Mouse (Mus musculus): Measurements from ENCODE around the gene Fgfr2. TPM values are rescaled to one million over a fixed set of nuclear protein-coding genes. Genes with fewer than 3 reads are reported as not detected.

The Fgfr2 gene
- polyA plus RNA-seq, 1 experiment from 2014 or later = 17.2 TPM

- WGBS = 79% methylated on average over 10 of the region's 10 CpGs
- H3K4me2 ChIP-seq = no peak overlapping the region
- no peak overlapping the region for H3K27ac ChIP-seq
- H3K4me1 ChIP-seq (replicated peaks) = no peaks in the 10 kb centered on the region
- no peak overlapping the region for H3K4me3 ChIP-seq
- no peaks in the 10 kb centered on the region for H3K27me3 ChIP-seq
- H3K9me3 ChIP-seq (replicated peaks) = no peaks in the 10 kb centered on the region
- H3K36me3 ChIP-seq = no peaks in the 10 kb centered on the region
- ATAC-seq (replicated peaks; ENCODE audit: insufficient number of reproducible peaks, insufficient read depth, low FRiP score, low read depth) = no peak
- no peak overlapping the region for H3K9ac ChIP-seq
Measured at GRCm38 (mm10) chr7:131788595-131789206, 1334.4 kb downstream of the Fgfr2 start.

GRCm38 (mm10) chr7:131785721-131786120, 1337.4 kb downstream of the Fgfr2 start:
- Histone ChIP-seq H3K36me3 (no peaks in the 10 kb centered on the region), H3K9me3 (replicated peaks) (no peaks in the 10 kb centered on the region), H3K4me3 (no peak overlapping the region), H3K27ac (no peak overlapping the region), H3K27me3 (no peaks in the 10 kb centered on the region), H3K4me2 (no peak overlapping the region), H3K9ac (no peak overlapping the region), H3K4me1 (replicated peaks) (no peaks in the 10 kb centered on the region)
- 83% methylated on average over 3 of the region's 3 CpGs for WGBS
- ATAC-seq (replicated peaks; ENCODE audit: insufficient number of reproducible peaks, insufficient read depth, low FRiP score, low read depth) = no peak

GRCm38 (mm10) chr7:131778271-131778985, 1344.7 kb downstream of the Fgfr2 start:
- Histone ChIP-seq H3K27me3 (peaks cover 5% of the 10 kb centered on the region; the same call in 1 of the 2 replicates), H3K9me3 (replicated peaks) (no peaks in the 10 kb centered on the region), H3K4me2 (no peak overlapping the region), H3K9ac (no peak overlapping the region), H3K27ac (no peak overlapping the region), H3K4me1 (replicated peaks) (no peaks in the 10 kb centered on the region), H3K36me3 (no peaks in the 10 kb centered on the region), H3K4me3 (no peak overlapping the region)
- WGBS = 81% methylated on average over 24 of the region's 24 CpGs
- no peak for ATAC-seq (replicated peaks; ENCODE audit: insufficient number of reproducible peaks, insufficient read depth, low FRiP score, low read depth)

GRCm38 (mm10) chr7:131777461-131778270, 1345.5 kb downstream of the Fgfr2 start:
- Histone ChIP-seq H3K4me2 (no peak overlapping the region), H3K4me1 (replicated peaks) (no peaks in the 10 kb centered on the region)
- WGBS = 54% methylated on average over 10 of the region's 10 CpGs

GRCm38 (mm10) chr7:131776191-131776752, 1346.9 kb downstream of the Fgfr2 start:
- H3K27me3 ChIP-seq = peaks cover 5% of the 10 kb centered on the region; the same call in 1 of the 2 replicates
- ATAC-seq (replicated peaks; ENCODE audit: insufficient number of reproducible peaks, insufficient read depth, low FRiP score, low read depth) = no peak
- no peak overlapping the region for H3K9ac ChIP-seq
- no peak overlapping the region for H3K4me2 ChIP-seq
- no peak overlapping the region for H3K27ac ChIP-seq
- H3K9me3 ChIP-seq (replicated peaks) = no peaks in the 10 kb centered on the region
- no peaks in the 10 kb centered on the region for H3K36me3 ChIP-seq
- 73% methylated on average over 16 of the region's 16 CpGs for WGBS
- no peak overlapping the region for H3K4me3 ChIP-seq
- H3K4me1 ChIP-seq (replicated peaks) = no peaks in the 10 kb centered on the region

More at GRCm38 (mm10) chr7:131777461-131778270, 1345.5 kb downstream of the Fgfr2 start:
- no peaks in the 10 kb centered on the region for H3K9me3 ChIP-seq (replicated peaks)
- peaks cover 5% of the 10 kb centered on the region; the same call in 1 of the 2 replicates for H3K27me3 ChIP-seq
- no peak overlapping the region for H3K4me3 ChIP-seq
- ATAC-seq (replicated peaks; ENCODE audit: insufficient number of reproducible peaks, insufficient read depth, low FRiP score, low read depth) = no peak
- no peak overlapping the region for H3K27ac ChIP-seq
- H3K36me3 ChIP-seq = no peaks in the 10 kb centered on the region
- no peak overlapping the region for H3K9ac ChIP-seq

- H3K4me3 ChIP-seq = no peak overlapping the region
- 95% methylated on average over 3 of the region's 3 CpGs for WGBS
- ATAC-seq (replicated peaks; ENCODE audit: insufficient number of reproducible peaks, insufficient read depth, low FRiP score, low read depth) = no peak
- no peaks in the 10 kb centered on the region for H3K36me3 ChIP-seq
- no peaks in the 10 kb centered on the region for H3K27me3 ChIP-seq
- no peak overlapping the region for H3K27ac ChIP-seq
- no peaks in the 10 kb centered on the region; the same call in 1 of the 2 replicates for H3K9me3 ChIP-seq (replicated peaks)
- no peak overlapping the region for H3K9ac ChIP-seq
- no peaks in the 10 kb centered on the region for H3K4me1 ChIP-seq (replicated peaks)
- H3K4me2 ChIP-seq = no peak overlapping the region
Measured at GRCm38 (mm10) chr7:131757922-131758321, 1365.2 kb downstream of the Fgfr2 start.

GRCm38 (mm10) chr7:131747152-131748010, 1375.8 kb downstream of the Fgfr2 start:
- Histone ChIP-seq H3K4me3 (no peak overlapping the region), H3K4me1 (replicated peaks) (no peaks in the 10 kb centered on the region), H3K36me3 (no peaks in the 10 kb centered on the region), H3K27ac (no peak overlapping the region), H3K4me2 (no peak overlapping the region), H3K9me3 (replicated peaks) (no peaks in the 10 kb centered on the region), H3K9ac (no peak overlapping the region), H3K27me3 (peaks cover 17% of the 10 kb centered on the region)
- WGBS = 59% methylated on average over 16 of the region's 16 CpGs
- no peak for ATAC-seq (replicated peaks; ENCODE audit: insufficient number of reproducible peaks, insufficient read depth, low FRiP score, low read depth)

- Histone ChIP-seq H3K4me2 (no peak overlapping the region), H3K9me3 (replicated peaks) (no peaks in the 10 kb centered on the region), H3K4me3 (no peak overlapping the region), H3K36me3 (no peaks in the 10 kb centered on the region), H3K9ac (no peak overlapping the region), H3K4me1 (replicated peaks) (no peaks in the 10 kb centered on the region), H3K27ac (no peak overlapping the region), H3K27me3 (peaks cover 17% of the 10 kb centered on the region)
- WGBS = 14% methylated on average over 9 of the region's 9 CpGs
- ATAC-seq (replicated peaks; ENCODE audit: insufficient number of reproducible peaks, insufficient read depth, low FRiP score, low read depth) = no peak
Measured at GRCm38 (mm10) chr7:131746752-131747151, 1376.4 kb downstream of the Fgfr2 start.

- Histone ChIP-seq H3K4me3 (no peak overlapping the region), H3K4me2 (no peak overlapping the region), H3K27me3 (peaks cover 17% of the 10 kb centered on the region), H3K27ac (no peak overlapping the region), H3K36me3 (no peaks in the 10 kb centered on the region), H3K9ac (no peak overlapping the region), H3K9me3 (replicated peaks) (no peaks in the 10 kb centered on the region), H3K4me1 (replicated peaks) (no peaks in the 10 kb centered on the region)
- no peak for ATAC-seq (replicated peaks; ENCODE audit: insufficient number of reproducible peaks, insufficient read depth, low FRiP score, low read depth)
- WGBS = 60% methylated on average over 8 of the region's 8 CpGs
Measured at GRCm38 (mm10) chr7:131743193-131743592, 1380.0 kb downstream of the Fgfr2 start.

GRCm38 (mm10) chr7:131722783-131723575, 1400.2 kb downstream of the Fgfr2 start:
- Histone ChIP-seq H3K27ac (no peak overlapping the region), H3K4me2 (no peak overlapping the region), H3K36me3 (no peaks in the 10 kb centered on the region), H3K9me3 (replicated peaks) (no peaks in the 10 kb centered on the region), H3K4me1 (replicated peaks) (no peaks in the 10 kb centered on the region), H3K9ac (no peak overlapping the region), H3K4me3 (no peak overlapping the region), H3K27me3 (peaks cover 5% of the 10 kb centered on the region)
- WGBS = 43% methylated on average over 9 of the region's 9 CpGs
- no peak for ATAC-seq (replicated peaks; ENCODE audit: insufficient number of reproducible peaks, insufficient read depth, low FRiP score, low read depth)
